ENCODE assay signal across 23 mouse cellular contexts in the genomic region with DNA sequence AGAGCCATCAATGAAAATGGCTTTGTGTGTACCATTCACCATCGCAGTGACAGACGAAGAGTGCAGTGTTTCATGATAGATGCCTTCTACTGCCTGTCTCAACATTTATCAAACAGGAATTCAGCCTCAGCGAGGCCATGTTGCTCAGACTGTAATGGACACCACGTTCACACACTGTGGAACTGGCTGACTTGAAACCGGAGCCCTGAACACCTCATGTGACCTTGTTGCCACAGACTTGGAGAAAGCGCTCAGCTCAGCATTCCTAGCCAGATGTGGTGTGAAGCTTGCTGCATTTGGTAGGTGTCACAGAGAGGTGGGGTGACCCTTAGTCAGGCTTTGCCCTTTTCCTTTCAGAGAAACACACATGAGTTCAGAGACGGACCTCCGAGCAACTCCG.
DNase-seq lines count a peak whose midpoint lies in the region; ATAC-seq lines count a peak whose summit lies in the region.
"Had no signal": no experiment of that assay in that cellular context is flagged by ENCODE, and none has a peak within 500 bp of the region (broad histone marks: within the 10 kb centered on the region; RNA-seq: fewer than 3 reads in every experiment).

No protein-coding gene starts in this region.

- no peaks in the 10 kb centered on the region for H3K36me3 ChIP-seq in kidney, embryonic 16.5 days (ENCODE audit: insufficient read depth, low read length)
- no peaks in the 10 kb centered on the region for H3K36me3 ChIP-seq in embryonic facial prominence, embryonic 10.5 days (replicated peaks)
- no peaks in the 10 kb centered on the region for H3K36me3 ChIP-seq in limb, embryonic 10.5 days
- H3K36me3 ChIP-seq: G1E; intestine, embryonic 15.5 days; lung, embryonic 15.5 days; midbrain, embryonic 10.5 days; midbrain, embryonic 15.5 days; neural tube, embryonic 15.5 days had no signal

- WGBS in kidney, embryonic 16.5 days, result 42% methylated on average over 9 of the region's 9 CpGs
- 78% methylated on average over 9 of the region's 9 CpGs for WGBS in embryonic facial prominence, embryonic 10.5 days
- 76% methylated on average over 9 of the region's 9 CpGs for WGBS in limb, embryonic 10.5 days

- no peak overlapping the region for H3K9ac ChIP-seq in kidney, embryonic 16.5 days (replicated peaks; ENCODE audit: low read length)
- H3K9ac ChIP-seq: intestine, embryonic 15.5 days; lung, embryonic 15.5 days; midbrain, embryonic 15.5 days; neural tube, embryonic 15.5 days had no signal

- intact Hi-C loops in gastrocnemius, postnatal 36 days (cut with DNase I), result no loop called here

- H3K4me3 ChIP-seq in kidney, embryonic 16.5 days (ENCODE audit: low read length), result no peak overlapping the region
- no peak overlapping the region for H3K4me3 ChIP-seq in embryonic facial prominence, embryonic 10.5 days
- no peak overlapping the region for H3K4me3 ChIP-seq in limb, embryonic 10.5 days
- H3K4me3 ChIP-seq: erythroblast, embryonic 14.5 days; intestine, embryonic 15.5 days; left cerebral cortex, adult 2 months; lung, embryonic 15.5 days; midbrain, embryonic 10.5 days; midbrain, embryonic 15.5 days; neural tube, embryonic 15.5 days had no signal

- H3K4me2 ChIP-seq in kidney, embryonic 16.5 days (replicated peaks; ENCODE audit: low read depth, low read length), result no peak overlapping the region
- H3K4me2 ChIP-seq: intestine, embryonic 15.5 days; lung, embryonic 15.5 days; midbrain, embryonic 15.5 days; neural tube, embryonic 15.5 days had no signal

- peak; percentile 74; the same call in 1 of the 2 replicates for ATAC-seq in kidney, embryonic 16.5 days (ENCODE audit: low FRiP score, low TSS enrichment)
- ATAC-seq: forebrain, embryonic 16.5 days; hindbrain, postnatal 0 days; intestine, embryonic 15.5 days; midbrain, embryonic 15.5 days had no signal

- no peaks in the 10 kb centered on the region for H3K4me1 ChIP-seq in kidney, embryonic 16.5 days (ENCODE audit: insufficient read depth, low read length)
- H3K4me1 ChIP-seq in embryonic facial prominence, embryonic 10.5 days, result no peaks in the 10 kb centered on the region
- peaks cover 3% of the 10 kb centered on the region; the same call in 1 of the 2 replicates for H3K4me1 ChIP-seq in limb, embryonic 10.5 days
- H3K4me1 ChIP-seq: intestine, embryonic 15.5 days; lung, embryonic 15.5 days; midbrain, embryonic 10.5 days; midbrain, embryonic 15.5 days; neural tube, embryonic 15.5 days had no signal

- no peaks in the 10 kb centered on the region for H3K9me3 ChIP-seq in kidney, embryonic 16.5 days (ENCODE audit: low read length)
- H3K9me3 ChIP-seq in embryonic facial prominence, embryonic 10.5 days, result no peaks in the 10 kb centered on the region
- no peaks in the 10 kb centered on the region for H3K9me3 ChIP-seq in limb, embryonic 10.5 days (replicated peaks)
- H3K9me3 ChIP-seq: G1E; intestine, embryonic 15.5 days; lung, embryonic 15.5 days; midbrain, embryonic 10.5 days; midbrain, embryonic 15.5 days; neural tube, embryonic 15.5 days had no signal

- H3K27me3 ChIP-seq in kidney, embryonic 16.5 days (ENCODE audit: insufficient read depth, low read length), result no peaks in the 10 kb centered on the region
- H3K27me3 ChIP-seq in embryonic facial prominence, embryonic 10.5 days (replicated peaks; ENCODE audit: low read depth, poor library complexity, severe bottlenecking), result no peaks in the 10 kb centered on the region
- H3K27me3 ChIP-seq in limb, embryonic 10.5 days (ENCODE audit: low read depth, poor library complexity, severe bottlenecking), result no peaks in the 10 kb centered on the region
- H3K27me3 ChIP-seq: intestine, embryonic 15.5 days; lung, embryonic 15.5 days; midbrain, embryonic 15.5 days; neural tube, embryonic 15.5 days had no signal

- DNase-seq in kidney, adult 9 months, result no peak
- peak; percentile 21 for DNase-seq in embryonic facial prominence, embryonic 10.5 days (ENCODE audit: low spot score)
- peak; percentile 31 for DNase-seq in limb, embryonic 10.5 days (ENCODE audit: low spot score)
- no peak for DNase-seq in adrenal gland, adult 18-20 months (ENCODE audit: low spot score in 2 of 2)
- DNase-seq in gastrocnemius, postnatal 36 days, result no peak
- DNase-seq: adrenal gland, postnatal 25 days; cerebellum, adult 11-12 months; cerebellum, adult 9-11 months; heart, postnatal 14 days; kidney, adult 8-10 months; retina, postnatal 1 day; right cerebral cortex, postnatal 14 days had no signal

- no peak overlapping the region for H3K27ac ChIP-seq in kidney, embryonic 16.5 days (ENCODE audit: low read length)
- H3K27ac ChIP-seq in embryonic facial prominence, embryonic 10.5 days (replicated peaks), result no peak overlapping the region
- no peak overlapping the region for H3K27ac ChIP-seq in limb, embryonic 10.5 days
- H3K27ac ChIP-seq: hindbrain, postnatal 0 days; intestine, embryonic 15.5 days; left cerebral cortex, adult 2 months; lung, embryonic 15.5 days; midbrain, embryonic 10.5 days; midbrain, embryonic 15.5 days; neural tube, embryonic 15.5 days had no signal

Comparison
In these comparisons a context has a peak if more than half of its experiments do, and no peak if none do; other contexts are left out.
1. DNase-seq: peak in embryonic facial prominence, embryonic 10.5 days (single experiment) and limb, embryonic 10.5 days (single experiment); none in kidney, adult 9 months (single experiment), adrenal gland, adult 18-20 months (0 of 2) and gastrocnemius, postnatal 36 days (0 of 2).